In genomic region chr19:6351431-6352106, GRCm38 (mm10) we compare ENCODE assay signal across 23 mouse cellular contexts. TPM values are rescaled to one million over a fixed set of nuclear protein-coding genes. Genes with fewer than 3 reads are reported as not detected.
A peak's percentile ranks its signal among the peaks of the same experiment; 100 is the strongest.
DNase-seq lines count a peak whose midpoint lies in the region; ATAC-seq and TF ChIP-seq lines count a peak whose summit lies in the region.
"Had no signal": no experiment of that assay in that cellular context is flagged by ENCODE, and none has a peak within 500 bp of the region (broad histone marks: within the 10 kb centered on the region; RNA-seq: fewer than 3 reads in every experiment).

No protein-coding gene starts in this region.

- H3K36me3 ChIP-seq in CH12.LX (replicated peaks in 1 of 2; ENCODE audit: control insufficient read depth in 1 of 2, insufficient read depth in 1 of 2, low read length in 1 of 2), result peaks cover 80 to 91% of the 10 kb centered on the region in 2 experiments
- peaks cover 50% of the 10 kb centered on the region for H3K36me3 ChIP-seq in limb, embryonic 10.5 days
- peaks cover 39% of the 10 kb centered on the region for H3K36me3 ChIP-seq in midbrain, postnatal 0 days (ENCODE audit: insufficient read depth, low read length)
- H3K36me3 ChIP-seq: intestine, embryonic 15.5 days had no signal

- dilution Hi-C loops in CH12.LX (cut with MboI; ENCODE audit: extremely low pct_ligation_motif_present, extremely low pct_unique_long_range_greater_than_20kb, low sequenced_read_pairs), result no loop called here

- ATAC-seq in midbrain, postnatal 0 days (ENCODE audit: low FRiP score), result no peak
- ATAC-seq: hindbrain, embryonic 16.5 days; intestine, embryonic 15.5 days; midbrain, embryonic 16.5 days had no signal

- H3K4me2 ChIP-seq in CH12.LX (ENCODE audit: insufficient read depth, low read depth, poor library complexity, severe bottlenecking), result no peak overlapping the region
- H3K4me2 ChIP-seq in midbrain, postnatal 0 days (ENCODE audit: low read depth, low read length, poor library complexity, severe bottlenecking), result no peak overlapping the region
- H3K4me2 ChIP-seq: intestine, embryonic 15.5 days; kidney, embryonic 15.5 days; liver, embryonic 15.5 days had no signal

- in situ Hi-C loops in CH12.LX (cut with MboI; ENCODE audit: low pct_ligation_motif_present, low pct_unique_long_range_greater_than_20kb, low sequenced_read_pairs), result no loop called here

- no peak for TF ChIP-seq EP300 in CH12.LX (IDR thresholded peaks at IDR 0.05; ENCODE audit: low read length)

- peaks cover 9 to 60% of the 10 kb centered on the region in 2 experiments for H3K4me1 ChIP-seq in CH12.LX (ENCODE audit: control insufficient read depth in 1 of 2, insufficient read depth in 2 of 2)
- peaks cover 9% of the 10 kb centered on the region for H3K4me1 ChIP-seq in bone marrow, adult 2 months (ENCODE audit: control insufficient read depth, insufficient read depth, low read length)
- H3K4me1 ChIP-seq in limb, embryonic 10.5 days, result peaks cover 36% of the 10 kb centered on the region
- H3K4me1 ChIP-seq in midbrain, postnatal 0 days (ENCODE audit: insufficient read depth, low read length), result no peaks in the 10 kb centered on the region

- no peak for TF ChIP-seq CTCF in CH12.LX (conservative IDR thresholded peaks at IDR 0.05 in 1 of 2, IDR thresholded peaks at IDR 0.05 in 1 of 2; ENCODE audit: low read depth in 2 of 2, low read length in 2 of 2)
- no peak for TF ChIP-seq CTCF in bone marrow, adult 2 months (IDR thresholded peaks at IDR 0.05; ENCODE audit: control insufficient read depth, insufficient read depth, low read length)
- TF ChIP-seq CTCF in midbrain, postnatal 0 days (IDR thresholded peaks at IDR 0.05), result no peak

- 66% methylated on average over 14 of the region's 14 CpGs for WGBS in bone marrow, adult 2 months
- 78% methylated on average over 14 of the region's 14 CpGs for WGBS in limb, embryonic 10.5 days
- WGBS in midbrain, postnatal 0 days, result 66% methylated on average over 14 of the region's 14 CpGs

- no peaks in the 10 kb centered on the region for H3K27me3 ChIP-seq in CH12.LX (replicated peaks)
- no peaks in the 10 kb centered on the region for H3K27me3 ChIP-seq in limb, embryonic 10.5 days (ENCODE audit: low read depth, poor library complexity, severe bottlenecking)
- no peaks in the 10 kb centered on the region for H3K27me3 ChIP-seq in midbrain, postnatal 0 days (ENCODE audit: insufficient read depth, low read length)
- H3K27me3 ChIP-seq: intestine, embryonic 15.5 days; kidney, embryonic 15.5 days; liver, embryonic 15.5 days had no signal

- H3K9me3 ChIP-seq in CH12.LX (replicated peaks; ENCODE audit: low read length), result no peaks in the 10 kb centered on the region
- no peaks in the 10 kb centered on the region for H3K9me3 ChIP-seq in limb, embryonic 10.5 days (replicated peaks)
- no peaks in the 10 kb centered on the region for H3K9me3 ChIP-seq in midbrain, postnatal 0 days (ENCODE audit: low read length)
- H3K9me3 ChIP-seq: heart, embryonic 10.5 days; intestine, embryonic 15.5 days; kidney, embryonic 15.5 days; liver, embryonic 15.5 days; midbrain, embryonic 10.5 days had no signal

- no peak for TF ChIP-seq POLR2A in CH12.LX (IDR thresholded peaks at IDR 0.05; ENCODE audit: low read depth, low read length)
- no peak for TF ChIP-seq POLR2A in bone marrow, adult 2 months (IDR thresholded peaks at IDR 0.05; ENCODE audit: borderline replicate concordance, control insufficient read depth, low read depth, low read length)

- intact Hi-C loops in heart, postnatal 36 days (cut with DNase I), result no loop called here

- TF ChIP-seq RAD21 in CH12.LX (IDR thresholded peaks at IDR 0.05; ENCODE audit: low read depth, low read length), result no peak

- peak; percentile 90 for DNase-seq in heart, adult 11 months
- no peak for DNase-seq in heart, postnatal 36 days
- no peak for DNase-seq in CH12.LX (ENCODE audit: extremely low read depth)
- no peak for DNase-seq in limb, embryonic 10.5 days (ENCODE audit: low spot score)
- DNase-seq in retina, embryonic 14.5 days (ENCODE audit: low spot score), result no peak
- DNase-seq in frontal cortex, adult 2 months (ENCODE audit: extremely low spot score in 1 of 2, low spot score in 1 of 2), result no peak
- no peak for DNase-seq in midbrain, postnatal 0 days (ENCODE audit: low spot score)
- DNase-seq: adrenal gland, postnatal 14 days; cerebellum, adult 9-11 months; liver; right cerebral cortex, adult 18-20 months; right cerebral cortex, postnatal 4 days; thymus, adult 18-20 months; thymus, postnatal 4 days had no signal

- no peak overlapping the region for H3K4me3 ChIP-seq in CH12.LX (replicated peaks in 1 of 3; ENCODE audit: low read depth in 2 of 3, low read length in 2 of 3, poor library complexity in 1 of 3)
- H3K4me3 ChIP-seq in bone marrow, adult 2 months (replicated peaks; ENCODE audit: control insufficient read depth, low read depth, low read length), result no peak overlapping the region
- no peak overlapping the region for H3K4me3 ChIP-seq in limb, embryonic 10.5 days
- H3K4me3 ChIP-seq in midbrain, postnatal 0 days (ENCODE audit: low read depth, low read length), result no peak overlapping the region
- H3K4me3 ChIP-seq: heart, embryonic 10.5 days; intestine, embryonic 15.5 days; kidney, embryonic 15.5 days; liver, embryonic 15.5 days; midbrain, embryonic 10.5 days had no signal

- no peak overlapping the region for H3K9ac ChIP-seq in CH12.LX (ENCODE audit: insufficient read depth, low read depth)
- no peak overlapping the region for H3K9ac ChIP-seq in midbrain, postnatal 0 days (replicated peaks; ENCODE audit: low read length, poor library complexity, severe bottlenecking)
- H3K9ac ChIP-seq: intestine, embryonic 15.5 days; kidney, embryonic 15.5 days; liver, embryonic 15.5 days had no signal

- H3K27ac ChIP-seq in CH12.LX (ENCODE audit: insufficient read depth, low read depth), result no peak overlapping the region
- peak overlapping the region; percentile 12; the same call in 1 of the 2 replicates for H3K27ac ChIP-seq in bone marrow, adult 2 months (ENCODE audit: control insufficient read depth, insufficient read depth, low read depth, low read length, poor library complexity)
- H3K27ac ChIP-seq in limb, embryonic 10.5 days, result peak overlapping the region; percentile 38; the same call in 1 of the 2 replicates
- no peak overlapping the region for H3K27ac ChIP-seq in midbrain, postnatal 0 days (ENCODE audit: low read depth, low read length)
- H3K27ac ChIP-seq: heart, embryonic 10.5 days; intestine, embryonic 15.5 days; kidney, embryonic 15.5 days; liver, embryonic 15.5 days; macrophage; midbrain, embryonic 10.5 days had no signal

- no peaks in the 10 kb centered on the region; the same call in 1 of the 2 replicates for H3K79me2 ChIP-seq in CH12.LX (replicated peaks; ENCODE audit: control insufficient read depth, extremely low read depth, insufficient read depth, poor library complexity, severe bottlenecking)

RNA-seq across cellular contexts. Expression of gene Map4k2, which starts 10.6 kb away (rescaled TPM):
- total RNA-seq in heart, postnatal 36 days (2021), result 10 to 100 TPM; 36.4 to 56.7 TPM
- total RNA-seq in CH12.LX (2012; rRNA removed), result 77.6 and 95.2 TPM in 2 replicates
- total RNA-seq in CH12.LX (2014; rRNA removed), result 55.5 and 56.7 TPM in 2 replicates
- 119 and 127 TPM in 2 replicates for polyA plus RNA-seq in CH12.LX (2012; ENCODE audit: insufficient read length, low read depth)
- polyA plus RNA-seq in bone marrow, adult 2 months (2011; ENCODE audit: insufficient read depth, insufficient read length, low replicate concordance, missing spikeins), result 128 and 324 TPM in 2 replicates
- 10.4 and 15.2 TPM in 2 replicates for polyA plus RNA-seq in limb, embryonic 10.5 days (2016; fragmentation: Nextera tagmentation; extraction: Ambion mirVana)
- 193 and 205 TPM in 2 replicates for polyA plus RNA-seq in frontal cortex, adult 2 months (2012; rRNA removed)
- total RNA-seq in midbrain, postnatal 0 days (2014; rRNA removed), result 70.6 and 86.8 TPM in 2 replicates
- polyA plus RNA-seq in midbrain, postnatal 0 days (2015; fragmentation: Nextera tagmentation; extraction: Ambion mirVana), result 18.1 TPM in 2 replicates

RNA-seq across cellular contexts. Expression of gene Sf1, which starts 11.9 kb away (rescaled TPM):
- total RNA-seq in heart, postnatal 36 days (2021), result 100 to 1,000 TPM in 1 of 2 experiments, 10 to 100 TPM in 1; 89.4 to 101 TPM
- total RNA-seq in CH12.LX (2012; rRNA removed), result 70.4 and 83.2 TPM in 2 replicates
- 54.5 and 64.7 TPM in 2 replicates for total RNA-seq in CH12.LX (2014; rRNA removed)
- 229 and 251 TPM in 2 replicates for polyA plus RNA-seq in CH12.LX (2012; ENCODE audit: insufficient read length, low read depth)
- 120 and 184 TPM in 2 replicates for polyA plus RNA-seq in bone marrow, adult 2 months (2011; ENCODE audit: insufficient read depth, insufficient read length, low replicate concordance, missing spikeins)
- 193 and 206 TPM in 2 replicates for polyA plus RNA-seq in limb, embryonic 10.5 days (2016; fragmentation: Nextera tagmentation; extraction: Ambion mirVana)
- polyA plus RNA-seq in frontal cortex, adult 2 months (2012; rRNA removed), result 179 and 186 TPM in 2 replicates
- total RNA-seq in midbrain, postnatal 0 days (2014; rRNA removed), result 70.5 and 92.2 TPM in 2 replicates
- polyA plus RNA-seq in midbrain, postnatal 0 days (2015; fragmentation: Nextera tagmentation; extraction: Ambion mirVana), result 90.2 and 95.5 TPM in 2 replicates

RNA-seq across cellular contexts. Expression of gene Men1, which starts 16.8 kb away (rescaled TPM):
- 10 to 100 TPM; 12.1 to 14.2 TPM for total RNA-seq in heart, postnatal 36 days (2021)
- total RNA-seq in CH12.LX (2012; rRNA removed), result 42.9 and 43.0 TPM in 2 replicates
- 23.5 and 24.9 TPM in 2 replicates for total RNA-seq in CH12.LX (2014; rRNA removed)
- polyA plus RNA-seq in CH12.LX (2012; ENCODE audit: insufficient read length, low read depth), result 50.7 and 67.8 TPM in 2 replicates
- 17.7 and 33.1 TPM in 2 replicates for polyA plus RNA-seq in bone marrow, adult 2 months (2011; ENCODE audit: insufficient read depth, insufficient read length, low replicate concordance, missing spikeins)
- 118 and 120 TPM in 2 replicates for polyA plus RNA-seq in limb, embryonic 10.5 days (2016; fragmentation: Nextera tagmentation; extraction: Ambion mirVana)
- polyA plus RNA-seq in frontal cortex, adult 2 months (2012; rRNA removed), result 67.6 and 68.4 TPM in 2 replicates
- total RNA-seq in midbrain, postnatal 0 days (2014; rRNA removed), result 59.6 and 85.6 TPM in 2 replicates
- polyA plus RNA-seq in midbrain, postnatal 0 days (2015; fragmentation: Nextera tagmentation; extraction: Ambion mirVana), result 56.8 and 60.6 TPM in 2 replicates

RNA-seq across cellular contexts. Expression of gene Pygm, which starts 32.6 kb away (rescaled TPM):
- total RNA-seq in heart, postnatal 36 days (2021), result 1,000 to 10,000 TPM; 1,171 to 1,191 TPM
- total RNA-seq in CH12.LX (2012; rRNA removed), result 0.47 and 0.63 TPM in 2 replicates
- total RNA-seq in CH12.LX (2014; rRNA removed), result 0.32 and 0.92 TPM in 2 replicates
- polyA plus RNA-seq in CH12.LX (2012; ENCODE audit: insufficient read length, low read depth), result 1.2 and 2.0 TPM in 2 replicates
- polyA plus RNA-seq in bone marrow, adult 2 months (2011; ENCODE audit: insufficient read depth, insufficient read length, low replicate concordance, missing spikeins), result 3.7 and 4.3 TPM in 2 replicates
- polyA plus RNA-seq in limb, embryonic 10.5 days (2016; fragmentation: Nextera tagmentation; extraction: Ambion mirVana), result 2.5 and 3.0 TPM in 2 replicates
- 39.0 and 54.8 TPM in 2 replicates for polyA plus RNA-seq in frontal cortex, adult 2 months (2012; rRNA removed)
- total RNA-seq in midbrain, postnatal 0 days (2014; rRNA removed), result 16.4 and 25.8 TPM in 2 replicates
- 11.7 and 13.2 TPM in 2 replicates for polyA plus RNA-seq in midbrain, postnatal 0 days (2015; fragmentation: Nextera tagmentation; extraction: Ambion mirVana)

RNA-seq across cellular contexts. Expression of gene Cdc42bpg, which starts 45.3 kb away (rescaled TPM):
- 10 to 100 TPM; 10.9 to 11.9 TPM for total RNA-seq in heart, postnatal 36 days (2021)
- total RNA-seq in CH12.LX (2012; rRNA removed) (4.1 and 4.2 TPM in 2 replicates), CH12.LX (2014; rRNA removed) (0.65 and 0.79 TPM in 2 replicates)
- polyA plus RNA-seq in CH12.LX (2012; ENCODE audit: insufficient read length, low read depth), result 2.3 and 2.6 TPM in 2 replicates
- 7.2 and 13.6 TPM in 2 replicates for polyA plus RNA-seq in bone marrow, adult 2 months (2011; ENCODE audit: insufficient read depth, insufficient read length, low replicate concordance, missing spikeins)
- polyA plus RNA-seq in limb, embryonic 10.5 days (2016; fragmentation: Nextera tagmentation; extraction: Ambion mirVana), result 0.15 and 0.38 TPM in 2 replicates
- 3.2 and 3.3 TPM in 2 replicates for polyA plus RNA-seq in frontal cortex, adult 2 months (2012; rRNA removed)
- 4.8 and 5.4 TPM in 2 replicates for total RNA-seq in midbrain, postnatal 0 days (2014; rRNA removed)
- polyA plus RNA-seq in midbrain, postnatal 0 days (2015; fragmentation: Nextera tagmentation; extraction: Ambion mirVana), result 0.20 and 0.67 TPM in 2 replicates

Comparison
In these comparisons a context has a peak if more than half of its experiments do, and no peak if none do; other contexts are left out.
1. H3K27ac ChIP-seq: peak in bone marrow, adult 2 months (single experiment) and limb, embryonic 10.5 days (single experiment); none in CH12.LX (single experiment) and midbrain, postnatal 0 days (single experiment).